Mouse (Mus musculus): ENCODE results near the gene BC017158. TPM values are rescaled to one million over a fixed set of nuclear protein-coding genes. Genes with fewer than 3 reads are reported as not detected.

Gene BC017158
- total RNA-seq, 2 experiments from 2014 or later: 27.5 to 27.7 TPM

- DNase-seq (ENCODE audit: extremely low spot score in 1 of 2, low spot score in 2 of 2): no peak
- Histone ChIP-seq H3K27ac (no peak overlapping the region), H3K4me3 (no peak overlapping the region)
- intact Hi-C loops (cut with DNase I): no loop called here
- no peak for TF ChIP-seq CTCF (IDR thresholded peaks at IDR 0.05)
Observed at GRCm38 (mm10) chr7:128240131-128240784, 57.7 kb downstream of the BC017158 start.

GRCm38 (mm10) chr7:128238991-128239390 lies 59.0 kb downstream of the BC017158 start:
- peak overlapping the region; percentile 77 for H3K4me3 ChIP-seq
- H3K27ac ChIP-seq: no peak overlapping the region
- intact Hi-C loops (cut with DNase I): loop anchor here (5.0 kb wide), 2 partner anchors 58 to 453 kb away; partner anchors contain the start of gene BC017158

GRCm38 (mm10) chr7:128237927-128238778 lies 59.8 kb downstream of the BC017158 start, which contains the start of gene 9130023H24Rik:
Gene 9130023H24Rik, minus strand, starts transcription at chr7:128238031.
- DNase-seq (ENCODE audit: extremely low spot score in 1 of 2, low spot score in 2 of 2): peak; percentile 100
- Histone ChIP-seq H3K4me3 (peak within 1 kb of the TSS; percentile 77), H3K27ac (peak within 1 kb of the TSS; percentile 97)
- peak; percentile 14 for TF ChIP-seq CTCF (IDR thresholded peaks at IDR 0.05)
- intact Hi-C loops (cut with DNase I): loop anchor here (5.0 kb wide), 2 partner anchors 59 to 454 kb away; partner anchors contain the start of gene BC017158

More at GRCm38 (mm10) chr7:128238991-128239390, 59.0 kb downstream of the BC017158 start:
- no peak for DNase-seq (ENCODE audit: extremely low spot score in 1 of 2, low spot score in 2 of 2)
- TF ChIP-seq CTCF (IDR thresholded peaks at IDR 0.05): peak; percentile 51

GRCm38 (mm10) chr7:128237593-128237926 lies 60.4 kb downstream of the BC017158 start:
- intact Hi-C loops (cut with DNase I): loop anchor here (5.0 kb wide), 2 partner anchors 60 to 455 kb away; partner anchors contain the start of gene BC017158

GRCm38 (mm10) chr7:128236856-128237592 lies 60.9 kb downstream of the BC017158 start, which contains the start of gene Armc5:
Gene Armc5, plus strand, starts transcription at chr7:128237342.
- intact Hi-C loops (cut with DNase I): loop anchor here (5.0 kb wide), 2 partner anchors 60 to 455 kb away; partner anchors contain the start of gene BC017158
- TF ChIP-seq CTCF (IDR thresholded peaks at IDR 0.05): peak; percentile 92
- H3K4me3 ChIP-seq: peak within 1 kb of the TSS; percentile 77
- peak; percentile 80 to 88 for DNase-seq (ENCODE audit: extremely low spot score in 1 of 2, low spot score in 2 of 2)
- H3K27ac ChIP-seq: peak within 1 kb of the TSS; percentile 97

More at GRCm38 (mm10) chr7:128237593-128237926, 60.4 kb downstream of the BC017158 start:
- Histone ChIP-seq H3K27ac (peak overlapping the region; percentile 97), H3K4me3 (peak overlapping the region; percentile 77)
- TF ChIP-seq CTCF (IDR thresholded peaks at IDR 0.05): no peak
- DNase-seq (ENCODE audit: extremely low spot score in 1 of 2, low spot score in 2 of 2): no peak

GRCm38 (mm10) chr7:128236426-128236825 lies 61.5 kb downstream of the BC017158 start:
- TF ChIP-seq CTCF (IDR thresholded peaks at IDR 0.05): no peak
- H3K27ac ChIP-seq: peak overlapping the region; percentile 97
- H3K4me3 ChIP-seq: no peak overlapping the region
- intact Hi-C loops (cut with DNase I): loop anchor here (5.0 kb wide), 2 partner anchors 61 to 456 kb away; partner anchors contain the start of gene BC017158
- DNase-seq (ENCODE audit: extremely low spot score in 1 of 2, low spot score in 2 of 2): no peak

- no peak for DNase-seq (ENCODE audit: extremely low spot score in 1 of 2, low spot score in 2 of 2)
Observed at GRCm38 (mm10) chr7:128235481-128235880, 62.5 kb downstream of the BC017158 start.

GRCm38 (mm10) chr7:128234796-128235195 lies 63.2 kb downstream of the BC017158 start:
- intact Hi-C loops (cut with DNase I): loop anchor here (5.0 kb wide), 2 partner anchors 63 to 458 kb away; partner anchors contain the start of gene BC017158
- no peak for TF ChIP-seq CTCF (IDR thresholded peaks at IDR 0.05)
- Histone ChIP-seq H3K27ac (no peak overlapping the region), H3K4me3 (no peak overlapping the region)
- DNase-seq (ENCODE audit: extremely low spot score in 1 of 2, low spot score in 2 of 2): no peak

More at GRCm38 (mm10) chr7:128235481-128235880, 62.5 kb downstream of the BC017158 start:
- no peak overlapping the region for H3K4me3 ChIP-seq
- TF ChIP-seq CTCF (IDR thresholded peaks at IDR 0.05): no peak
- intact Hi-C loops (cut with DNase I): loop anchor here (5.0 kb wide), 2 partner anchors 62 to 457 kb away; partner anchors contain the start of gene BC017158
- H3K27ac ChIP-seq: no peak overlapping the region

GRCm38 (mm10) chr7:128231741-128232140 lies 66.2 kb downstream of the BC017158 start:
- Histone ChIP-seq H3K27ac (no peak overlapping the region), H3K4me3 (no peak overlapping the region)
- DNase-seq (ENCODE audit: extremely low spot score in 1 of 2, low spot score in 2 of 2): no peak
- no peak for TF ChIP-seq CTCF (IDR thresholded peaks at IDR 0.05)
- intact Hi-C loops (cut with DNase I): no loop called here

Small RNA genes lying within 50 kb of the gene (microRNA-seq; reads per million reads assigned to microRNA genes)
- 2.2 to 2.4 reads per million in 2 experiments for gene Mir3103

Other genes with a start within 250 kb of the BC017158 start
- gene Itgam, start 235.5 kb downstream of the BC017158 start, total RNA-seq (2021): 10 to 100 TPM in 1 of 2 experiments, 1 to 10 TPM in 1; 9.2 to 10.9 TPM
- not detected for gene Gm49368, start 235.5 kb downstream of the BC017158 start, total RNA-seq (2021)
- under 1 TPM in 1 of 2 experiments, not detected in 1; 0.07 TPM for gene Itgax, start 168.6 kb downstream of the BC017158 start, total RNA-seq (2021)
- not detected for gene Itgad, start 143.8 kb downstream of the BC017158 start, total RNA-seq (2021)
- 1 to 10 TPM; 7.5 to 9.8 TPM for gene Cox6a2, start 91.8 kb downstream of the BC017158 start, total RNA-seq (2021)
- 10 to 100 TPM; 12.3 to 13.6 TPM for gene Armc5, start 60.8 kb downstream of the BC017158 start, total RNA-seq (2021)
- 1 to 10 TPM; 3.3 to 4.2 TPM for gene 9130023H24Rik, start 60.1 kb downstream of the BC017158 start, total RNA-seq (2021)
- gene Tgfb1i1, start 51.4 kb downstream of the BC017158 start, total RNA-seq (2021): 10 to 100 TPM; 18.9 to 22.2 TPM
- not detected for gene Slc5a2, start 32.5 kb downstream of the BC017158 start, total RNA-seq (2021)
- gene Rgs10, start 120.6 kb upstream of the BC017158 start, total RNA-seq (2021): 10 to 100 TPM; 46.0 to 47.0 TPM
- gene Tial1, start 163.5 kb upstream of the BC017158 start, total RNA-seq (2021): 100 to 1,000 TPM; 106 to 109 TPM
- 1 to 10 TPM; 7.8 to 8.0 TPM for gene Bag3, start 225.4 kb upstream of the BC017158 start, total RNA-seq (2021)